Mouse (Mus musculus): ENCODE measurements around the gene Cacng7. TPM values are rescaled to one million over a fixed set of nuclear protein-coding genes. Genes with fewer than 3 reads are reported as not detected.

The Cacng7 gene
- polyA plus RNA-seq, 1 experiment from 2014 or later = 1.2 TPM

- Histone ChIP-seq H3K9ac (no peak overlapping the region), H3K27ac (ENCODE audit: low read depth) (no peak overlapping the region), H3K4me1 (ENCODE audit: insufficient read depth) (no peaks in the 10 kb centered on the region), H3K9me3 (ENCODE audit: low read depth, low read length) (no peaks in the 10 kb centered on the region), H3K4me3 (ENCODE audit: low read depth, low read length) (no peak overlapping the region), H3K27me3 (ENCODE audit: insufficient read depth, low read length) (no peaks in the 10 kb centered on the region), H3K4me2 (no peak overlapping the region), H3K36me3 (ENCODE audit: insufficient read depth) (peaks cover 23% of the 10 kb centered on the region; the same call in 1 of the 2 replicates)
- ATAC-seq (ENCODE audit: insufficient read depth) = no peak
- DNase-seq = no peak
- WGBS = 62% methylated on average over 5 of the region's 5 CpGs
- TF ChIP-seq CTCF (IDR thresholded peaks at IDR 0.05; ENCODE audit: low read depth) = no peak
These were observed 15.6 kb downstream of the Cacng7 start for GRCm38 (mm10) chr7:3348326-3348725.

- peaks cover 17% of the 10 kb centered on the region; the same call in 1 of the 2 replicates for H3K36me3 ChIP-seq (ENCODE audit: insufficient read depth)
- no peak overlapping the region for H3K27ac ChIP-seq (ENCODE audit: low read depth)
- H3K9me3 ChIP-seq (ENCODE audit: low read depth, low read length) = no peaks in the 10 kb centered on the region
- H3K27me3 ChIP-seq (ENCODE audit: insufficient read depth, low read length) = no peaks in the 10 kb centered on the region
- no peak overlapping the region for H3K4me3 ChIP-seq (ENCODE audit: low read depth, low read length)
- ATAC-seq (ENCODE audit: insufficient read depth) = no peak
- WGBS = 86% methylated on average over 9 of the region's 9 CpGs
- H3K4me1 ChIP-seq (ENCODE audit: insufficient read depth) = no peaks in the 10 kb centered on the region
- no peak for DNase-seq
- no peak for TF ChIP-seq CTCF (IDR thresholded peaks at IDR 0.05; ENCODE audit: low read depth)
- H3K4me2 ChIP-seq = no peak overlapping the region
- no peak overlapping the region for H3K9ac ChIP-seq
These were observed 17.0 kb downstream of the Cacng7 start for GRCm38 (mm10) chr7:3349775-3350174.

- no peak for TF ChIP-seq CTCF (IDR thresholded peaks at IDR 0.05; ENCODE audit: low read depth)
- Histone ChIP-seq H3K27ac (ENCODE audit: low read depth) (no peak overlapping the region), H3K9ac (no peak overlapping the region), H3K36me3 (ENCODE audit: insufficient read depth) (peaks cover 17% of the 10 kb centered on the region; the same call in 1 of the 2 replicates), H3K4me1 (ENCODE audit: insufficient read depth) (no peaks in the 10 kb centered on the region), H3K27me3 (ENCODE audit: insufficient read depth, low read length) (no peaks in the 10 kb centered on the region), H3K9me3 (ENCODE audit: low read depth, low read length) (no peaks in the 10 kb centered on the region), H3K4me3 (ENCODE audit: low read depth, low read length) (no peak overlapping the region), H3K4me2 (no peak overlapping the region)
- DNase-seq = no peak
- no peak for ATAC-seq (ENCODE audit: insufficient read depth)
- 69% methylated on average over 1 of the region's 1 CpGs for WGBS
These were observed 18.8 kb downstream of the Cacng7 start for GRCm38 (mm10) chr7:3351536-3351935.

GRCm38 (mm10) chr7:3354850-3355249 lies 22.1 kb downstream of the Cacng7 start:
- Histone ChIP-seq H3K9me3 (ENCODE audit: low read depth, low read length) (no peaks in the 10 kb centered on the region), H3K4me1 (ENCODE audit: insufficient read depth) (no peaks in the 10 kb centered on the region), H3K4me2 (no peak overlapping the region), H3K9ac (no peak overlapping the region), H3K27ac (ENCODE audit: low read depth) (no peak overlapping the region), H3K27me3 (ENCODE audit: insufficient read depth, low read length) (no peaks in the 10 kb centered on the region), H3K36me3 (ENCODE audit: insufficient read depth) (peaks cover 4% of the 10 kb centered on the region; the same call in 1 of the 2 replicates), H3K4me3 (ENCODE audit: low read depth, low read length) (no peak overlapping the region)
- no peak for TF ChIP-seq CTCF (IDR thresholded peaks at IDR 0.05; ENCODE audit: low read depth)
- DNase-seq = no peak
- ATAC-seq (ENCODE audit: insufficient read depth) = no peak
- WGBS = 78% methylated on average over 6 of the region's 6 CpGs

GRCm38 (mm10) chr7:3360678-3361077 lies 27.9 kb downstream of the Cacng7 start:
- TF ChIP-seq CTCF (IDR thresholded peaks at IDR 0.05; ENCODE audit: low read depth) = no peak
- no peak overlapping the region for H3K4me2 ChIP-seq
- no peaks in the 10 kb centered on the region for H3K4me1 ChIP-seq (ENCODE audit: insufficient read depth)
- no peaks in the 10 kb centered on the region for H3K9me3 ChIP-seq (ENCODE audit: low read depth, low read length)
- DNase-seq (no peak), ATAC-seq (ENCODE audit: insufficient read depth) (no peak)
- no peak overlapping the region for H3K27ac ChIP-seq (ENCODE audit: low read depth)
- no peaks in the 10 kb centered on the region for H3K36me3 ChIP-seq (ENCODE audit: insufficient read depth)
- H3K4me3 ChIP-seq (ENCODE audit: low read depth, low read length) = no peak overlapping the region
- no peaks in the 10 kb centered on the region for H3K27me3 ChIP-seq (ENCODE audit: insufficient read depth, low read length)
- 86% methylated on average over 1 of the region's 1 CpGs for WGBS
- no peak overlapping the region for H3K9ac ChIP-seq

GRCm38 (mm10) chr7:3365547-3366279 lies 33.0 kb downstream of the Cacng7 start:
- 34% methylated on average over 11 of the region's 11 CpGs for WGBS
- ATAC-seq (ENCODE audit: insufficient read depth) = no peak

GRCm38 (mm10) chr7:3366705-3367516 lies 34.2 kb downstream of the Cacng7 start:
- Histone ChIP-seq H3K36me3 (ENCODE audit: insufficient read depth) (no peaks in the 10 kb centered on the region), H3K4me3 (ENCODE audit: low read depth, low read length) (peak overlapping the region; percentile 9; the same call in 1 of the 2 replicates), H3K27ac (ENCODE audit: low read depth) (no peak overlapping the region), H3K9ac (no peak overlapping the region), H3K9me3 (ENCODE audit: low read depth, low read length) (no peaks in the 10 kb centered on the region), H3K27me3 (ENCODE audit: insufficient read depth, low read length) (peaks cover 13% of the 10 kb centered on the region), H3K4me2 (peak overlapping the region; percentile 39), H3K4me1 (ENCODE audit: insufficient read depth) (no peaks in the 10 kb centered on the region)
- TF ChIP-seq CTCF (IDR thresholded peaks at IDR 0.05; ENCODE audit: low read depth) = no peak
- peak; percentile 41 for ATAC-seq (ENCODE audit: insufficient read depth)
- no peak for DNase-seq
- WGBS = 19% methylated on average over 42 of the region's 42 CpGs

More at GRCm38 (mm10) chr7:3365547-3366279, 33.0 kb downstream of the Cacng7 start:
- H3K9ac ChIP-seq = no peak overlapping the region
- H3K27ac ChIP-seq (ENCODE audit: low read depth) = no peak overlapping the region
- H3K4me1 ChIP-seq (ENCODE audit: insufficient read depth) = no peaks in the 10 kb centered on the region
- no peak overlapping the region for H3K4me3 ChIP-seq (ENCODE audit: low read depth, low read length)
- TF ChIP-seq CTCF (IDR thresholded peaks at IDR 0.05; ENCODE audit: low read depth) = no peak
- no peak overlapping the region for H3K4me2 ChIP-seq
- no peaks in the 10 kb centered on the region for H3K9me3 ChIP-seq (ENCODE audit: low read depth, low read length)
- H3K36me3 ChIP-seq (ENCODE audit: insufficient read depth) = no peaks in the 10 kb centered on the region
- peaks cover 13% of the 10 kb centered on the region for H3K27me3 ChIP-seq (ENCODE audit: insufficient read depth, low read length)
- no peak for DNase-seq
